Mouse (Mus musculus): ENCODE results near the gene Ugt1a7c.

- TF ChIP-seq CTCF (IDR thresholded peaks at IDR 0.05; ENCODE audit: low read depth) (no peak), EP300 (IDR thresholded peaks at IDR 0.05; ENCODE audit: low read depth) (no peak)
These were observed 168.1 kb downstream of the Ugt1a7c start for GRCm38 (mm10) chr1:88262961-88263360.
